Mouse (Mus musculus) frontal cortex, postnatal 14 days (tissue): Measurements from ENCODE around the gene 1700008P02Rik.
"Not testable (repeated sequence)": the region's sequence is repeated elsewhere in the genome, so short reads cannot be mapped to it uniquely, and the experiment has no call there.

ENCODE experiments used
- DNase-seq, 2 experiments: peaks; one replicate each; pipeline ENCODE4 v3.0.0; 2022; ENCODE audit warnings: low spot score in 2 of 2

1700008P02Rik gene

GRCm38 (mm10) chr3:6620343-6620742, at the start of gene 1700008P02Rik:
TSS of gene 1700008P02Rik (minus strand) at chr3:6620443.
- DNase-seq: no peak

DNA sequence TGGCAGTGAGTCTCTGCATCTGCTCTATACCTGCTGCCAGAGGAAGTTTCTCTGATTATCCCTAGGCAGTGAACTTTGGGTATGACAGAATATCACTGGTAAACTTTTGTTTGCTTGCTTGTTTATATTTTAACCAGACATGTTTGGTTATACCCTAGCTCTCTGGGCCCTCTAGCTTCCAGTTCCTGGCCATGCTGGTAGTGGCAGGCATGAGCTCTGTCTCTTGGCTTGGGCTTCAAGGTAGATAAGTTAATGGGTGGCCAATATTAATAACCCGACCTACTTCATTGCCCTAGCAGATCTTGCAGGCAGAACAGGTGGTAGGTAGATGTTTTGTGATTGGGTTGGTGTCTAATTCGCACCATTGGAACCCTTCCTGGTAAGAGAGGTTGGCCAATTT, 29.2 kb upstream of the 1700008P02Rik start:
- no peak for DNase-seq

- DNase-seq: not testable (repeated sequence)
Measured at GRCm38 (mm10) chr3:6638151-6638550, 17.9 kb upstream of the 1700008P02Rik start.

DNA sequence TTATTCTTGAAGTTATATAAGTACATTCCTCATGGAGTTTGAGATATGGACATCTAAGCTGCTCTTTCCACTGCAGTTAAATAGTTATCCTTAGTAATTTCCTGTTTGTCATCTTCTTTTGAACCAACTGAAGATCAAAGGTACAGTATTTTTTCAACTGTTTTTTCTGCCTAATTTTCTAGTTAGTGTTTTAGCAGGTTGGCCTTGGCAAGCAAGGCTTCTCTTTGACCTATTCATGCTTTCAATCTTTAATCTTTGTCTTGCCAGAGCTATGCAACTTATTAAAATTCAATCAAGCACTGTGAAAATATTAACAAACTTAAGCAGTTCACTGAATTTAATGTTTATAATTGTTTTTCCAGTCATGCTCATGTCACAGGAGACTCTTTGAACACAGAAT, 14.0 kb upstream of the 1700008P02Rik start:
- DNase-seq: no peak

DNA sequence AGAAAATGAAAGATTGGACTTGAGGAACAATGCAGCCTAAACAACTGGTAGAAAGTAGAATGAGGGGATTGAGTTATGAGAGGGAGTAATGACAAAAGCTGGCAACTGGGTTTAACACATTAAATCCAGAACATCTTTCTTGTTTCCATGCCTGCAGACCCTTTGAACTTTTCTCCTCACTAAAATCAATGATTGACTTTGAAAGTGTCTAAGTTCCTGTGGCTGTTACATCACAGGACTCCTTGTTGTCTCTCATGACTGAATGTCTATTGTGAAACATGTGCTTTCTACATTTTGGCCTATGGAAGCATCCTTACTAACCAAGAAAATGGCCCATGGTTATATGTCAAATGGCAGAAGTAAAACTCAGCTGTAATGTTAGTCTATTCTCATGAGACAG, 2.4 kb downstream of the 1700008P02Rik start:
- DNase-seq: no peak
